Mouse (Mus musculus) limb, embryonic 12.5 days (tissue): Measurements from ENCODE around the gene Pla2g15. TPM values are rescaled to one million over a fixed set of nuclear protein-coding genes. Genes with fewer than 3 reads are reported as not detected.
A peak's percentile ranks its signal among the peaks of the same experiment; 100 is the strongest.

Experiments used
- ATAC-seq: fragments of 200-750 bp; cut with Nextera tagmentation; 2 replicates; pipeline ENCODE4 v1.8.0; 2017; ENCODE audit warnings: low read depth, moderate TSS enrichment; ENCODE audit not compliant: insufficient number of reproducible peaks, insufficient read depth, low FRiP score, low TSS enrichment
- H3K27ac ChIP-seq: fragments of 300-500 bp; sonication (generic); 2 replicates; pipeline ENCODE4 v1.5.1; 2016; ENCODE audit warnings: mild to moderate bottlenecking, moderate library complexity
- H3K27me3 ChIP-seq: fragments of 300-500 bp; sonication (generic); 2 replicates; pipeline ENCODE4 v1.6.1; 2016; ENCODE audit warnings: mild to moderate bottlenecking, moderate library complexity
- H3K36me3 ChIP-seq: fragments of 300-500 bp; sonication (generic); 2 replicates; pipeline ENCODE4 v1.6.1; 2016; ENCODE audit warnings: mild to moderate bottlenecking, moderate library complexity
- H3K4me1 ChIP-seq: fragments of 300-500 bp; sonication (generic); replicated peaks from 2 replicates; pipeline ENCODE4 v1.6.1; 2016
- H3K4me2 ChIP-seq: fragments of 300-500 bp; sonication (generic); 2 replicates; pipeline ENCODE4 v1.6.1; 2016; ENCODE audit warnings: mild to moderate bottlenecking, moderate library complexity
- H3K4me3 ChIP-seq: fragments of 300-500 bp; sonication (generic); replicated peaks from 2 replicates; pipeline ENCODE4 v1.5.1; 2016; ENCODE audit warnings: mild to moderate bottlenecking
- H3K9ac ChIP-seq: fragments of 300-500 bp; sonication (generic); replicated peaks from 2 replicates; pipeline ENCODE4 v1.6.1; 2016; ENCODE audit warnings: mild to moderate bottlenecking, moderate library complexity
- H3K9me3 ChIP-seq: fragments of 300-500 bp; sonication (generic); 2 replicates; pipeline ENCODE4 v1.6.1; 2016; ENCODE audit warnings: mild to moderate bottlenecking, moderate library complexity
- WGBS: fragments of 180-500 bp; shearing (Covaris S2); methylation state at CpG from one replicate; pipeline ENCODE4 v1.1.7; 2016; 5-methylcytosine and 5-hydroxymethylcytosine counted together
- polyA plus RNA-seq: library from polyadenylated mRNA; unstranded; fragments of >200 nt; fragmentation: Nextera tagmentation; extraction: Ambion mirVana; gene quantifications from 2 replicates; pipeline ENCODE4 v1.2.1, GENCODE M21; 2016

The Pla2g15 gene
- polyA plus RNA-seq: 16.7 and 16.8 TPM in 2 replicates

GRCm38 (mm10) chr8:106149801-106150652, at the start of gene Pla2g15:
Pla2g15 (plus strand) TSS chr8:106150399.
- Histone ChIP-seq H3K27ac (0 out of 2 replicates have a peak within 1 kb of the TSS, but pooled peaks have one; percentile 13), H3K9ac (peak within 1 kb of the TSS; percentile 70), H3K4me3 (peak within 1 kb of the TSS; percentile 75), H3K27me3 (no peaks in the 10 kb centered on the region), H3K36me3 (peaks cover 8% of the 10 kb centered on the region), H3K4me1 (peaks cover 8% of the 10 kb centered on the region; the same call in 1 of the 2 replicates), H3K4me2 (peak within 1 kb of the TSS; percentile 71), H3K9me3 (no peaks in the 10 kb centered on the region)
- peak; percentile 95 for ATAC-seq
- 3% methylated on average over 38 of the region's 38 CpGs for WGBS

GRCm38 (mm10) chr8:106102321-106102720, 47.9 kb upstream of the Pla2g15 start:
- H3K27ac ChIP-seq: no peak overlapping the region
- no peak overlapping the region for H3K4me2 ChIP-seq
- WGBS: 86% methylated on average over 4 of the region's 4 CpGs
- no peak for ATAC-seq
- H3K27me3 ChIP-seq: no peaks in the 10 kb centered on the region
- H3K36me3 ChIP-seq: peaks cover 68% of the 10 kb centered on the region
- no peaks in the 10 kb centered on the region for H3K9me3 ChIP-seq
- no peaks in the 10 kb centered on the region for H3K4me1 ChIP-seq
- no peak overlapping the region for H3K4me3 ChIP-seq
- no peak overlapping the region for H3K9ac ChIP-seq

- Histone ChIP-seq H3K9me3 (no peaks in the 10 kb centered on the region), H3K27me3 (no peaks in the 10 kb centered on the region), H3K27ac (no peak overlapping the region), H3K9ac (no peak overlapping the region), H3K4me2 (no peak overlapping the region), H3K36me3 (peaks cover 74% of the 10 kb centered on the region), H3K4me1 (no peaks in the 10 kb centered on the region), H3K4me3 (no peak overlapping the region)
- 90% methylated on average over 2 of the region's 2 CpGs for WGBS
- no peak for ATAC-seq
Measured at GRCm38 (mm10) chr8:106103888-106104287, 46.3 kb upstream of the Pla2g15 start.

GRCm38 (mm10) chr8:106106193-106106592, 44.0 kb upstream of the Pla2g15 start:
- no peak overlapping the region for H3K9ac ChIP-seq
- no peak for ATAC-seq
- H3K27me3 ChIP-seq: no peaks in the 10 kb centered on the region
- no peak overlapping the region for H3K4me3 ChIP-seq
- no peak overlapping the region for H3K27ac ChIP-seq
- no peaks in the 10 kb centered on the region for H3K4me1 ChIP-seq
- H3K4me2 ChIP-seq: no peak overlapping the region
- peaks cover 84% of the 10 kb centered on the region for H3K36me3 ChIP-seq
- WGBS: 92% methylated on average over 1 of the region's 1 CpGs
- no peaks in the 10 kb centered on the region for H3K9me3 ChIP-seq

GRCm38 (mm10) chr8:106108080-106108479, 42.1 kb upstream of the Pla2g15 start:
- Histone ChIP-seq H3K27ac (no peak overlapping the region), H3K4me3 (no peak overlapping the region), H3K27me3 (no peaks in the 10 kb centered on the region), H3K4me2 (no peak overlapping the region), H3K4me1 (no peaks in the 10 kb centered on the region), H3K9ac (no peak overlapping the region), H3K36me3 (peaks cover 78% of the 10 kb centered on the region), H3K9me3 (no peaks in the 10 kb centered on the region)
- WGBS: 98% methylated on average over 4 of the region's 4 CpGs
- ATAC-seq: no peak

GRCm38 (mm10) chr8:106108729-106109128, 41.5 kb upstream of the Pla2g15 start:
- H3K27me3 ChIP-seq: no peaks in the 10 kb centered on the region
- 92% methylated on average over 3 of the region's 3 CpGs for WGBS
- H3K27ac ChIP-seq: no peak overlapping the region
- no peak overlapping the region for H3K4me3 ChIP-seq
- no peak overlapping the region for H3K9ac ChIP-seq
- no peak for ATAC-seq
- no peaks in the 10 kb centered on the region for H3K9me3 ChIP-seq
- H3K4me1 ChIP-seq: no peaks in the 10 kb centered on the region
- H3K36me3 ChIP-seq: peaks cover 72% of the 10 kb centered on the region
- H3K4me2 ChIP-seq: no peak overlapping the region

GRCm38 (mm10) chr8:106112041-106112440, 38.2 kb upstream of the Pla2g15 start:
- Histone ChIP-seq H3K36me3 (peaks cover 66% of the 10 kb centered on the region), H3K4me1 (no peaks in the 10 kb centered on the region), H3K4me2 (no peak overlapping the region), H3K27me3 (no peaks in the 10 kb centered on the region), H3K4me3 (no peak overlapping the region), H3K27ac (no peak overlapping the region), H3K9me3 (no peaks in the 10 kb centered on the region), H3K9ac (no peak overlapping the region)
- WGBS: 87% methylated on average over 2 of the region's 2 CpGs
- ATAC-seq: no peak

- no peak; the same call in 1 of the 2 replicates for ATAC-seq
- Histone ChIP-seq H3K4me1 (no peaks in the 10 kb centered on the region), H3K4me3 (no peak overlapping the region), H3K9me3 (no peaks in the 10 kb centered on the region), H3K27ac (no peak overlapping the region), H3K4me2 (no peak overlapping the region), H3K27me3 (no peaks in the 10 kb centered on the region), H3K36me3 (peaks cover 68% of the 10 kb centered on the region), H3K9ac (no peak overlapping the region)
- WGBS: 100% methylated on average over 1 of the region's 1 CpGs
Measured at GRCm38 (mm10) chr8:106112514-106112913, 37.7 kb upstream of the Pla2g15 start.

GRCm38 (mm10) chr8:106115897-106116296, 34.3 kb upstream of the Pla2g15 start:
- H3K4me1 ChIP-seq: no peaks in the 10 kb centered on the region
- no peak overlapping the region for H3K4me2 ChIP-seq
- H3K27ac ChIP-seq: no peak overlapping the region
- no peak overlapping the region for H3K9ac ChIP-seq
- H3K9me3 ChIP-seq: no peaks in the 10 kb centered on the region
- WGBS: 96% methylated on average over 3 of the region's 3 CpGs
- peaks cover 61% of the 10 kb centered on the region for H3K36me3 ChIP-seq
- no peak for ATAC-seq
- no peak overlapping the region for H3K4me3 ChIP-seq
- no peaks in the 10 kb centered on the region for H3K27me3 ChIP-seq

GRCm38 (mm10) chr8:106123443-106123842, 26.8 kb upstream of the Pla2g15 start:
- no peak overlapping the region for H3K4me3 ChIP-seq
- H3K9me3 ChIP-seq: no peaks in the 10 kb centered on the region
- no peak overlapping the region for H3K4me2 ChIP-seq
- H3K4me1 ChIP-seq: no peaks in the 10 kb centered on the region
- H3K27me3 ChIP-seq: no peaks in the 10 kb centered on the region
- WGBS: 92% methylated on average over 3 of the region's 3 CpGs
- H3K27ac ChIP-seq: no peak overlapping the region
- peaks cover 60% of the 10 kb centered on the region for H3K36me3 ChIP-seq
- ATAC-seq: no peak
- no peak overlapping the region for H3K9ac ChIP-seq

- no peak for ATAC-seq
- Histone ChIP-seq H3K36me3 (peaks cover 68% of the 10 kb centered on the region), H3K4me3 (no peak overlapping the region), H3K4me2 (no peak overlapping the region), H3K4me1 (no peaks in the 10 kb centered on the region), H3K9me3 (no peaks in the 10 kb centered on the region), H3K27ac (no peak overlapping the region), H3K27me3 (no peaks in the 10 kb centered on the region), H3K9ac (no peak overlapping the region)
- WGBS: 100% methylated on average over 1 of the region's 1 CpGs
Measured at GRCm38 (mm10) chr8:106126055-106126454, 24.1 kb upstream of the Pla2g15 start.
